Mouse (Mus musculus) CD4-positive helper T cell, adult 2 months (primary cell): Measurements from ENCODE around the gene Ndufv1.

Experiments
- DNase-seq: peaks from one replicate; pipeline ENCODE4 v3.0.0-alpha.2; 2012; ENCODE audit warnings: low read depth, missing footprints, low spot score

Ndufv1 gene

DNA sequence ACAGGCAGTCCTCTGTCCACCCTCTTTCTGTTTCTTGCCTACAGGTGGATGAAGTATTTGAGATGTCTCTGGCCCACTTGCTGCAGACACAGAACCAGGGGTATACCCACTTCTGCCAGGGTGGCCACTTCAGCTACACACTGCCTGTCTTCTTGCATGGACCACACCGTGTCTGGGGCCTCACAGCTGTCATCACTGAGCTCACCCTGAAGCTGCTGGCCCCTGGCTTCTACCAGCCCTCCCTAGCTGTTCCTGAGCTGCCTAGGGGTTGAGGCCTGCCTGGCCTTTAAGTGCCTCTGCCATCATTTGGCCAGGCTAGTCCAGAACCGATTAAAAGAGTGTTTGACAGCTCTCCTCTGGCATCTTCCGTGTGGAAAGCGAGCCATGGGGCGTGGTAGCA lies 10.9 kb downstream of the Ndufv1 start:
- DNase-seq = no peak

- no peak for DNase-seq
Measured at GRCm38 (mm10) chr19:4000949-4001525, 11.6 kb downstream of the Ndufv1 start.

GRCm38 (mm10) chr19:4000119-4000900 lies 12.3 kb downstream of the Ndufv1 start, which contains the start of the genes Nudt8 and Gm49405:
Gene Nudt8, plus strand, starts transcription at chr19:4000580.
Gene Gm49405, plus strand, starts transcription at chr19:4000626.
- DNase-seq = peak; percentile 96

GRCm38 (mm10) chr19:3999121-3999730 lies 13.4 kb downstream of the Ndufv1 start:
- DNase-seq = no peak

DNA sequence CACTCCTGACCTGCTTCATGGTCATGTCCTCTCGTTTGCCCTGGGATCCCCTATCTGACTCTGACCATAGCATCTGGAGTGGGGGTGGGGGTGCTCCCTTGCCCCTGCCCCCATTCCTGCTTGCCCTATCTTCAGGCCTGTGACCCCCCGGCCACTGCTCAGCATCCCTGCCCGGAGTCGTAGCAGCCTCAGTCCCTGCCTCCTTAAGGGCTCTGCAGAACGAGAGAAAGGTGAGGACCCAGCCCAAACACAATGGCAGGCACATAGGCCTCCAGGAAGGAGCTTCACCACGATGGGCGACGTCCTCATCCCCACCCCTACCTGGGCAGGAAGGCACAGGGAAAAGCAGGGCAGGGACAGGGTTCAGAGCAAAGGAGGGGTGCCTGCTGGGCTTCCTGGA lies 14.3 kb downstream of the Ndufv1 start:
- DNase-seq = no peak

GRCm38 (mm10) chr19:3997231-3997630 lies 15.4 kb downstream of the Ndufv1 start:
- no peak for DNase-seq

DNA sequence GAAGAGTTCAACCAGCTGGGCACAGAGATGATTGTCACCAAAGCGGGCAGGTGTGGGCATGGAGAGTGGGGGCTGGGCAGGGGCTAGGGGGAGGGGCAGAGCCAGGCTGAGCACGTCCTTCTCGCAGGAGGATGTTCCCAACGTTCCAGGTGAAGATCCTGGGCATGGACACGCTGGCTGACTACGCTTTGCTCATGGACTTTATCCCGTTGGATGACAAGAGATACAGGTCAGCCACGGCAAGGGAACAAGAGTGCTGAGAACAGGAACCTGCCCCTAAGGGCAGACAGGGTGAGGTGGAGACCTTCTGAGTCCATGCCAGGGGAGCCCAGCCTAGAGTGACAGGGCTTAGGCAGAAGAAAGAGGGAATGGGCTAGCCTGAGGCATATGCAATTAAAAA lies 15.9 kb downstream of the Ndufv1 start:
- DNase-seq = no peak

- DNase-seq = no peak
Measured at GRCm38 (mm10) chr19:3996106-3996505, 16.5 kb downstream of the Ndufv1 start.

GRCm38 (mm10) chr19:3995505-3995904 lies 17.1 kb downstream of the Ndufv1 start:
- DNase-seq = no peak

- no peak for DNase-seq
Measured at GRCm38 (mm10) chr19:3994932-3995331, 17.7 kb downstream of the Ndufv1 start.

- no peak for DNase-seq
Measured at GRCm38 (mm10) chr19:3992416-3992815, 20.2 kb downstream of the Ndufv1 start, which contains the start of gene Tbx10. Gene Tbx10, plus strand, starts transcription at chr19:3992752.

DNA sequence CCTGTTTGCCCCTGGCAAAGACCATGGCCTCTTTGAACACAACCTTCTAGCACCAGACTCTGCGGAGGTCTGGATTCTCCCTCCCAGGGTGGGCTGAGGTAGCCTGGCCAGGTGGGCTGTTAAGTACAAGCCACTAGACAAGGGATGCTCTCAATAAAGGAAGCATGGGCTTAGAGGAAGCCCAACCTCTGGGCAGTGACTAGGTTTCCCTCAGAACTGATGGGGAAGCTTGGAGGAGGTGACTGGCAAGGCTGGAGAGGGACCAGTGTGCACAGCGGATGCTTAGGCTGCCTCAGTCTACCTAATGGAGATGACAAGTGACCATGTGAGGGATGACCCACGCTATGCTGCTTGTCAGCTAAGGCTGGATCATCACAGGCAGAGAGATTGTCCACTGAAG lies 20.6 kb downstream of the Ndufv1 start:
- DNase-seq = no peak

- no peak for DNase-seq
Measured at GRCm38 (mm10) chr19:3991562-3991961, 21.0 kb downstream of the Ndufv1 start.

DNA sequence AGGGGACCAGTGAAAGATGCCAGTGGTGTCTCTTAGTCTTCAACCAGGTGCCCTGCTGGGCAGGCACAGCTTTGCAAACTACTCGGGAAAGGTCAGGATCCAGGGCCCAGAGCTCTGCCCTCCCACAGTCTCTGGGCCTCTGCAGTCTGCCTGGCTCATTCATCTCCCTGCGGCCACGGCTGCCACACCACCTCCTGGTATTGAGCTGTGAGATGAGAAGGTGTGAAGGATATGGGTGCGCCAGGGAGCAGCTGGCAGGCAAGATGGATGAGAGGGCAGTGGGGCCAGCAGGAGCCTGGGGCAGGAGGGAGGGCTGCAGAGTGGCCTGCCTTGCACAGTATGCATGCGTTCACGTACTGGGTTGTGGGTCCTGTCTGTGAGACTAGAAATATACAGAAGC lies 21.8 kb downstream of the Ndufv1 start:
- DNase-seq = no peak

DNA sequence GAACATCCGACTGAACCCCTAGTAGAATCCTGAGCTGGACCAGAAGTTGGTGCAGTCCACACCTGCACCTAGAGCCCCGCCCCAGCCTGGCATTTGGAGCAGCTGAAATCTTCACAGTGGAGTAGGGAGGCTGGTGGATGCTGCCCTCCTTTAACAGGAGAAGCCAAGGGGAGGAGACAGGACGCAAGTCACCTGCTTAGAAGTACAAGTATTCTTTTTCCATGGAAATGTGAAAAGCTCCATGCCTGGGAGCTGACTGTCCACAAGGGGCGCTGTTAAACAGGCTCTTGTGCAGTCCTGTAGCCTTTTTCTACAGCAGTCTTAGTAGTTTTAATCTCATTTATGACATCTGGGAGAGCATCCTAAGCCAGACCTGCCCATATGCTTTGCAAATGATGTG lies 23.9 kb downstream of the Ndufv1 start:
- DNase-seq = no peak

- DNase-seq = no peak
Measured at GRCm38 (mm10) chr19:3988066-3988465, 24.5 kb downstream of the Ndufv1 start.

DNA sequence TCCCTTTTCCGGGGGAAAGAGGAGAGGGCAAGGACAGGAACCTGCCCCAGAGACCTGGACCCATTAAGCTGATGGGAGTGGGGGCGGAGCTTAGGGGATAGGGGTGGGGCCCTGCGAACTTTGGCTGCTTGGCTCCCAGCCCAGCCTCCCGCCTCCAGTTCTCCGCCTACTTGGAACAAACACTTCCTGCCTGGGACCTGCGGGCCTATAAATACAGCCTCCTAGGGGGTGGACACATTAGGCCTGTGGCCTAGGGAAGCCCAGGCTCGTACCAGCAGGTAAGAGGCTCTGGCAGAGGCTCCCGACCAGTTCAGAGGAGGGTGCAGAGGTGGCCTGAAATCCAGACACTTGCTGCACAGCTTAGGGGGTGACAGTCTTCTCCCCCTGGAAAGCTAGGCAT lies 26.3 kb downstream of the Ndufv1 start, which contains the start of gene Acy3:
Gene Acy3, plus strand, starts transcription at position 237 of the 400 bp plus-strand sequence.
- peak; percentile 31 for DNase-seq

GRCm38 (mm10) chr19:3985261-3985681 lies 27.3 kb downstream of the Ndufv1 start:
- no peak for DNase-seq

GRCm38 (mm10) chr19:3983527-3984200 lies 28.9 kb downstream of the Ndufv1 start:
- DNase-seq = no peak

DNA sequence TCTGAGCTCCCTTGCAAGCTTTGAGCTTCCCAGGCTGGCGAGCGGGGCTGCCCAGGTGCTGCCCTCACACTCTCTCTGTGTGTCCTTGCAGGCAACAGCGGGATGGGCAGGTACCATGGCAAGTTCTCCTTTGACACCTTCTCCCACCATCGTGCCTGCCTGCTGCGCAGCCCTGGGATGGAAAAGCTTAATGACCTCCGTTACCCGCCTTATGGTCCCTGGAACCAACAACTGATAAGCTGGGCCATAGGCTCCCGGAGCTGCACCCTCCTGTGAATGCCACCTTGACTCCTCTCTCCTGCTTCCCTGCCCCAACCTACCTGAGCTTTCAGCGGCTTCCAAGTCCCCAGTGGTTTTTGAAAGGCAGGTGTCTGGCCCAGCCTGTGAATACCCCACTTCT lies 31.7 kb downstream of the Ndufv1 start:
- no peak for DNase-seq

GRCm38 (mm10) chr19:3980309-3980708 lies 32.3 kb downstream of the Ndufv1 start:
- DNase-seq = peak; percentile 82

- peak; percentile 43 for DNase-seq
Measured at GRCm38 (mm10) chr19:3975866-3976265, 36.7 kb downstream of the Ndufv1 start.
